Mouse (Mus musculus): ENCODE measurements around the gene Gm10663. TPM values are rescaled to one million over a fixed set of nuclear protein-coding genes. Genes with fewer than 3 reads are reported as not detected.

Gene Gm10663
- polyA plus RNA-seq (2014; fragmentation: Nextera tagmentation; extraction: Ambion mirVana): not detected in 2 replicates

- 96% methylated on average over 2 of the region's 2 CpGs for WGBS
- H3K36me3 ChIP-seq (ENCODE audit: control insufficient read depth, insufficient read depth, low read length): no peaks in the 10 kb centered on the region
- no peaks in the 10 kb centered on the region for H3K27me3 ChIP-seq (ENCODE audit: control insufficient read depth, insufficient read depth, low read length)
- no peaks in the 10 kb centered on the region for H3K9me3 ChIP-seq (ENCODE audit: control insufficient read depth, low read length)
- no peak within 1 kb of the TSS for H3K9ac ChIP-seq (ENCODE audit: low read depth, low read length)
- H3K4me1 ChIP-seq (ENCODE audit: control insufficient read depth, insufficient read depth, low read length): no peaks in the 10 kb centered on the region
- no peak for ATAC-seq (ENCODE audit: low FRiP score, low TSS enrichment)
- no peak within 1 kb of the TSS for H3K4me3 ChIP-seq (ENCODE audit: low read length)
- no peak within 1 kb of the TSS for H3K27ac ChIP-seq (ENCODE audit: low read depth, low read length)
- H3K4me2 ChIP-seq (replicated peaks; ENCODE audit: low read depth, low read length): no peak within 1 kb of the TSS
Measured at GRCm38 (mm10) chr8:65074733-65075132, at the start of gene Gm10663. Gm10663 (plus strand) TSS chr8:65075033.

- H3K4me2 ChIP-seq (replicated peaks; ENCODE audit: low read depth, low read length): no peak overlapping the region
- H3K9ac ChIP-seq (ENCODE audit: low read depth, low read length): no peak overlapping the region
- no peaks in the 10 kb centered on the region for H3K4me1 ChIP-seq (ENCODE audit: control insufficient read depth, insufficient read depth, low read length)
- no peak for ATAC-seq (ENCODE audit: low FRiP score, low TSS enrichment)
- no peak overlapping the region for H3K4me3 ChIP-seq (ENCODE audit: low read length)
- WGBS: 85% methylated on average over 12 of the region's 12 CpGs
- H3K27ac ChIP-seq (ENCODE audit: low read depth, low read length): no peak overlapping the region
- no peaks in the 10 kb centered on the region for H3K36me3 ChIP-seq (ENCODE audit: control insufficient read depth, insufficient read depth, low read length)
- H3K27me3 ChIP-seq (ENCODE audit: control insufficient read depth, insufficient read depth, low read length): no peaks in the 10 kb centered on the region
- no peaks in the 10 kb centered on the region for H3K9me3 ChIP-seq (ENCODE audit: control insufficient read depth, low read length)
Measured at GRCm38 (mm10) chr8:65028959-65029686, 45.7 kb upstream of the Gm10663 start.

GRCm38 (mm10) chr8:65029776-65030175 lies 45.1 kb upstream of the Gm10663 start:
- ATAC-seq (ENCODE audit: low FRiP score, low TSS enrichment): no peak
- no peak overlapping the region for H3K4me2 ChIP-seq (replicated peaks; ENCODE audit: low read depth, low read length)
- WGBS: 72% methylated on average over 4 of the region's 4 CpGs

GRCm38 (mm10) chr8:65030735-65031485 lies 43.9 kb upstream of the Gm10663 start:
- no peak overlapping the region for H3K4me3 ChIP-seq (ENCODE audit: low read length)
- WGBS: 78% methylated on average over 4 of the region's 4 CpGs
- H3K4me1 ChIP-seq (ENCODE audit: control insufficient read depth, insufficient read depth, low read length): no peaks in the 10 kb centered on the region
- no peak overlapping the region for H3K27ac ChIP-seq (ENCODE audit: low read depth, low read length)
- no peaks in the 10 kb centered on the region for H3K27me3 ChIP-seq (ENCODE audit: control insufficient read depth, insufficient read depth, low read length)
- ATAC-seq (ENCODE audit: low FRiP score, low TSS enrichment): no peak
- H3K4me2 ChIP-seq (replicated peaks; ENCODE audit: low read depth, low read length): no peak overlapping the region
- no peaks in the 10 kb centered on the region for H3K36me3 ChIP-seq (ENCODE audit: control insufficient read depth, insufficient read depth, low read length)
- H3K9ac ChIP-seq (ENCODE audit: low read depth, low read length): no peak overlapping the region
- no peaks in the 10 kb centered on the region for H3K9me3 ChIP-seq (ENCODE audit: control insufficient read depth, low read length)

More at GRCm38 (mm10) chr8:65029776-65030175, 45.1 kb upstream of the Gm10663 start:
- H3K4me3 ChIP-seq (ENCODE audit: low read length): no peak overlapping the region
- H3K27me3 ChIP-seq (ENCODE audit: control insufficient read depth, insufficient read depth, low read length): no peaks in the 10 kb centered on the region
- no peak overlapping the region for H3K27ac ChIP-seq (ENCODE audit: low read depth, low read length)
- no peak overlapping the region for H3K9ac ChIP-seq (ENCODE audit: low read depth, low read length)
- H3K36me3 ChIP-seq (ENCODE audit: control insufficient read depth, insufficient read depth, low read length): no peaks in the 10 kb centered on the region
- no peaks in the 10 kb centered on the region for H3K4me1 ChIP-seq (ENCODE audit: control insufficient read depth, insufficient read depth, low read length)
- H3K9me3 ChIP-seq (ENCODE audit: control insufficient read depth, low read length): no peaks in the 10 kb centered on the region

GRCm38 (mm10) chr8:65032107-65032506 lies 42.7 kb upstream of the Gm10663 start:
- 100% methylated on average over 1 of the region's 1 CpGs for WGBS
- no peaks in the 10 kb centered on the region for H3K9me3 ChIP-seq (ENCODE audit: control insufficient read depth, low read length)

GRCm38 (mm10) chr8:65033056-65033455 lies 41.8 kb upstream of the Gm10663 start:
- 85% methylated on average over 13 of the region's 13 CpGs for WGBS
- ATAC-seq (ENCODE audit: low FRiP score, low TSS enrichment): no peak
- H3K9me3 ChIP-seq (ENCODE audit: control insufficient read depth, low read length): no peaks in the 10 kb centered on the region

More at GRCm38 (mm10) chr8:65032107-65032506, 42.7 kb upstream of the Gm10663 start:
- Histone ChIP-seq H3K9ac (ENCODE audit: low read depth, low read length) (no peak overlapping the region), H3K4me1 (ENCODE audit: control insufficient read depth, insufficient read depth, low read length) (no peaks in the 10 kb centered on the region), H3K36me3 (ENCODE audit: control insufficient read depth, insufficient read depth, low read length) (no peaks in the 10 kb centered on the region), H3K4me2 (replicated peaks; ENCODE audit: low read depth, low read length) (no peak overlapping the region), H3K4me3 (ENCODE audit: low read length) (no peak overlapping the region), H3K27ac (ENCODE audit: low read depth, low read length) (no peak overlapping the region), H3K27me3 (ENCODE audit: control insufficient read depth, insufficient read depth, low read length) (no peaks in the 10 kb centered on the region)
- no peak for ATAC-seq (ENCODE audit: low FRiP score, low TSS enrichment)

GRCm38 (mm10) chr8:65034136-65034535 lies 40.7 kb upstream of the Gm10663 start:
- no peak overlapping the region for H3K4me2 ChIP-seq (replicated peaks; ENCODE audit: low read depth, low read length)
- H3K36me3 ChIP-seq (ENCODE audit: control insufficient read depth, insufficient read depth, low read length): no peaks in the 10 kb centered on the region
- no peaks in the 10 kb centered on the region for H3K9me3 ChIP-seq (ENCODE audit: control insufficient read depth, low read length)
- no peak overlapping the region for H3K4me3 ChIP-seq (ENCODE audit: low read length)
- no peak overlapping the region for H3K27ac ChIP-seq (ENCODE audit: low read depth, low read length)
- no peaks in the 10 kb centered on the region for H3K4me1 ChIP-seq (ENCODE audit: control insufficient read depth, insufficient read depth, low read length)
- ATAC-seq (ENCODE audit: low FRiP score, low TSS enrichment): no peak
- no peak overlapping the region for H3K9ac ChIP-seq (ENCODE audit: low read depth, low read length)
- 19% methylated on average over 2 of the region's 2 CpGs for WGBS
- no peaks in the 10 kb centered on the region for H3K27me3 ChIP-seq (ENCODE audit: control insufficient read depth, insufficient read depth, low read length)

More at GRCm38 (mm10) chr8:65033056-65033455, 41.8 kb upstream of the Gm10663 start:
- Histone ChIP-seq H3K4me1 (ENCODE audit: control insufficient read depth, insufficient read depth, low read length) (no peaks in the 10 kb centered on the region), H3K27ac (ENCODE audit: low read depth, low read length) (no peak overlapping the region), H3K27me3 (ENCODE audit: control insufficient read depth, insufficient read depth, low read length) (no peaks in the 10 kb centered on the region), H3K36me3 (ENCODE audit: control insufficient read depth, insufficient read depth, low read length) (no peaks in the 10 kb centered on the region), H3K4me2 (replicated peaks; ENCODE audit: low read depth, low read length) (no peak overlapping the region), H3K4me3 (ENCODE audit: low read length) (no peak overlapping the region), H3K9ac (ENCODE audit: low read depth, low read length) (no peak overlapping the region)

- H3K36me3 ChIP-seq (ENCODE audit: control insufficient read depth, insufficient read depth, low read length): no peaks in the 10 kb centered on the region
- under 1% methylated on average over 8 of the region's 8 CpGs for WGBS
- H3K4me2 ChIP-seq (replicated peaks; ENCODE audit: low read depth, low read length): peak within 1 kb of the TSS; percentile 54
- peak; percentile 87 for ATAC-seq (ENCODE audit: low FRiP score, low TSS enrichment)
- no peaks in the 10 kb centered on the region for H3K9me3 ChIP-seq (ENCODE audit: control insufficient read depth, low read length)
- peak within 1 kb of the TSS; percentile 30 for H3K4me3 ChIP-seq (ENCODE audit: low read length)
- no peak within 1 kb of the TSS for H3K9ac ChIP-seq (ENCODE audit: low read depth, low read length)
- H3K4me1 ChIP-seq (ENCODE audit: control insufficient read depth, insufficient read depth, low read length): no peaks in the 10 kb centered on the region
- H3K27me3 ChIP-seq (ENCODE audit: control insufficient read depth, insufficient read depth, low read length): no peaks in the 10 kb centered on the region
- H3K27ac ChIP-seq (ENCODE audit: low read depth, low read length): no peak within 1 kb of the TSS; the same call in 1 of the 2 replicates
Measured at GRCm38 (mm10) chr8:65037117-65037533, 37.7 kb upstream of the Gm10663 start, which contains the start of gene Apela. Apela (minus strand) TSS chr8:65037336.

GRCm38 (mm10) chr8:65046565-65046964 lies 28.3 kb upstream of the Gm10663 start:
- Histone ChIP-seq H3K9me3 (ENCODE audit: control insufficient read depth, low read length) (0 out of 2 replicates have a peak, but pooled peaks cover 2% of the 10 kb centered on the region), H3K27ac (ENCODE audit: low read depth, low read length) (no peak overlapping the region), H3K4me1 (ENCODE audit: control insufficient read depth, insufficient read depth, low read length) (no peaks in the 10 kb centered on the region), H3K36me3 (ENCODE audit: control insufficient read depth, insufficient read depth, low read length) (no peaks in the 10 kb centered on the region), H3K27me3 (ENCODE audit: control insufficient read depth, insufficient read depth, low read length) (no peaks in the 10 kb centered on the region), H3K4me3 (ENCODE audit: low read length) (no peak overlapping the region), H3K4me2 (replicated peaks; ENCODE audit: low read depth, low read length) (no peak overlapping the region), H3K9ac (ENCODE audit: low read depth, low read length) (no peak overlapping the region)
- no peak for ATAC-seq (ENCODE audit: low FRiP score, low TSS enrichment)
- WGBS: 48% methylated on average over 5 of the region's 5 CpGs
